Mouse (Mus musculus) CH12.LX (cell line): Measurements from ENCODE around the gene Nfia. TPM values are rescaled to one million over a fixed set of nuclear protein-coding genes. Genes with fewer than 3 reads are reported as not detected.

Experiments used
- DNase-seq: peaks from one replicate; pipeline ENCODE4 v3.0.0-alpha.2; 2013; ENCODE audit errors: extremely low read depth
- H3K27ac ChIP-seq: 2 replicates; pipeline ENCODE4 v1.5.1; 2012; ENCODE audit warnings: low read depth, mild to moderate bottlenecking, control low read depth, moderate library complexity; ENCODE audit not compliant: insufficient read depth
- H3K27me3 ChIP-seq: replicated peaks from 2 replicates; pipeline ENCODE3; 2012; ENCODE audit warnings: inconsistent platforms
- H3K36me3 ChIP-seq, 2 experiments: replicated peaks in 1 of 2; 2 replicates each; pipeline versions ENCODE3 to v1.6.1; 2012; ENCODE audit warnings: inconsistent platforms in 1 of 2, low read length in 1 of 2, mild to moderate bottlenecking in 1 of 2, mixed read lengths in 1 of 2, moderate library complexity in 1 of 2; ENCODE audit not compliant: control insufficient read depth in 1 of 2, insufficient read depth in 1 of 2
- H3K4me1 ChIP-seq, 2 experiments: 2 replicates each; pipeline ENCODE4 v1.6.1; 2012; ENCODE audit warnings: inconsistent platforms in 1 of 2, moderate library complexity in 1 of 2; ENCODE audit not compliant: insufficient read depth in 2 of 2, control insufficient read depth in 1 of 2
- H3K4me2 ChIP-seq: 2 replicates; pipeline ENCODE4 v1.6.1; 2012; ENCODE audit warnings: low read depth, mild to moderate bottlenecking, control low read depth; ENCODE audit not compliant: poor library complexity, insufficient read depth, severe bottlenecking
- H3K4me3 ChIP-seq, 3 experiments: fragments of 150-350 bp in 1 of 3; sonication (generic) in 1 of 3; replicated peaks in 1 of 3; 2 replicates each; pipeline versions ENCODE3 to v1.5.1; 2011 to 2012; ENCODE audit warnings: low read depth in 2 of 3, low read length in 2 of 3, mild to moderate bottlenecking in 2 of 3, moderate library complexity in 2 of 3, control low read depth in 1 of 3, improper control_type of control experiment in 1 of 3, inconsistent platforms in 1 of 3, mixed read lengths in 1 of 3; ENCODE audit not compliant: poor library complexity in 1 of 3
- H3K79me2 ChIP-seq: replicated peaks from 2 replicates; pipeline ENCODE4 v1.6.1; 2012; ENCODE audit warnings: mild to moderate bottlenecking, moderate library complexity; ENCODE audit not compliant: control insufficient read depth, poor library complexity, insufficient read depth, severe bottlenecking; ENCODE audit errors: extremely low read depth
- H3K9ac ChIP-seq: 2 replicates; pipeline ENCODE4 v1.6.1; 2012; ENCODE audit warnings: low read depth, mild to moderate bottlenecking, control low read depth, moderate library complexity; ENCODE audit not compliant: insufficient read depth
- H3K9me3 ChIP-seq: replicated peaks from 2 replicates; pipeline ENCODE3; 2012; ENCODE audit warnings: low read length, inconsistent platforms, mixed read lengths
- CHD1 ChIP-seq: IDR thresholded peaks from 2 replicates; pipeline ENCODE4 v1.6.1; 2012; ENCODE audit warnings: low read depth, low read length, improper control_type of control experiment, inconsistent platforms
- CHD2 ChIP-seq: IDR thresholded peaks from 2 replicates; pipeline ENCODE4 v1.6.1; 2011; ENCODE audit warnings: low read length, improper control_type of control experiment
- E2F4 ChIP-seq: IDR thresholded peaks from 2 replicates; pipeline ENCODE4 v1.6.1; 2011; ENCODE audit warnings: low read depth, low read length, improper control_type of control experiment; ENCODE audit not compliant: insufficient replicate concordance
- ELF1 ChIP-seq: IDR thresholded peaks from 2 replicates; pipeline ENCODE4 v1.6.1; 2014; ENCODE audit warnings: low read depth, mild to moderate bottlenecking, inconsistent platforms, low read length, improper control_type of control experiment
- EP300 ChIP-seq: IDR thresholded peaks from 2 replicates; pipeline ENCODE4 v1.6.1; 2011; ENCODE audit warnings: low read length, improper control_type of control experiment
- ETS1 ChIP-seq: conservative IDR thresholded peaks from 2 replicates; pipeline ENCODE4 v1.6.1; 2012; ENCODE audit warnings: low read depth, mild to moderate bottlenecking, inconsistent platforms, low read length, improper control_type of control experiment, moderate library complexity
- GABPA ChIP-seq: IDR thresholded peaks from 2 replicates; pipeline ENCODE4 v1.6.1; 2012; ENCODE audit warnings: low read depth, low read length, improper control_type of control experiment, inconsistent platforms; ENCODE audit not compliant: insufficient replicate concordance
- HCFC1 ChIP-seq: IDR thresholded peaks from 2 replicates; pipeline ENCODE4 v1.6.1; 2012; ENCODE audit warnings: low read depth, mild to moderate bottlenecking, inconsistent platforms, low read length, improper control_type of control experiment
- JUND ChIP-seq: conservative IDR thresholded peaks from 2 replicates; pipeline ENCODE4 v1.6.1; 2011; ENCODE audit warnings: low read depth, low read length, improper control_type of control experiment
- KAT2A ChIP-seq: IDR thresholded peaks from 2 replicates; pipeline ENCODE4 v1.6.1; 2012; ENCODE audit warnings: low read length, improper control_type of control experiment, inconsistent platforms; ENCODE audit not compliant: insufficient replicate concordance
- MAFK ChIP-seq: IDR thresholded peaks from 2 replicates; pipeline ENCODE4 v1.6.1; 2011; ENCODE audit warnings: low read length, improper control_type of control experiment; ENCODE audit not compliant: insufficient replicate concordance
- MAX ChIP-seq: IDR thresholded peaks from 2 replicates; pipeline ENCODE4 v1.6.1; 2011; ENCODE audit warnings: low read length, improper control_type of control experiment
- MYC ChIP-seq: IDR thresholded peaks from 2 replicates; pipeline ENCODE4 v1.6.1; 2011; ENCODE audit warnings: low read depth, mild to moderate bottlenecking, improper control_type of control experiment, low read length
- PAX5 ChIP-seq: IDR thresholded peaks from 2 replicates; pipeline ENCODE4 v1.6.1; 2012; ENCODE audit warnings: low read length, inconsistent platforms, mixed read lengths
- POLR2AphosphoS2 ChIP-seq: IDR thresholded peaks from 2 replicates; pipeline ENCODE4 v1.6.1; 2011; ENCODE audit warnings: low read depth, low read length, improper control_type of control experiment
- RAD21 ChIP-seq: IDR thresholded peaks from 2 replicates; pipeline ENCODE4 v1.6.1; 2011; ENCODE audit warnings: low read depth, mild to moderate bottlenecking, low read length, improper control_type of control experiment, moderate library complexity
- SIN3A ChIP-seq: IDR thresholded peaks from 2 replicates; pipeline ENCODE4 v1.6.1; 2012; ENCODE audit warnings: low read length, improper control_type of control experiment, inconsistent platforms
- TBP ChIP-seq: conservative IDR thresholded peaks from 2 replicates; pipeline ENCODE4 v1.6.1; 2011; ENCODE audit warnings: low read depth, low read length, improper control_type of control experiment
- TCF12 ChIP-seq: IDR thresholded peaks from 2 replicates; pipeline ENCODE4 v1.6.1; 2014; ENCODE audit warnings: low read depth, mild to moderate bottlenecking, inconsistent platforms, low read length, improper control_type of control experiment
- UBTF ChIP-seq: IDR thresholded peaks from 2 replicates; pipeline ENCODE4 v1.6.1; 2012; ENCODE audit warnings: low read depth, mild to moderate bottlenecking, inconsistent platforms, low read length, improper control_type of control experiment, moderate library complexity
- USF1 ChIP-seq: IDR thresholded peaks from 2 replicates; pipeline ENCODE4 v1.6.1; 2014; ENCODE audit warnings: low read depth, mild to moderate bottlenecking, inconsistent platforms, low read length, improper control_type of control experiment
- ZC3H11A ChIP-seq: IDR thresholded peaks from 2 replicates; pipeline ENCODE4 v1.6.1; 2012; ENCODE audit warnings: low read depth, mild to moderate bottlenecking, inconsistent platforms, low read length, improper control_type of control experiment
- ZMIZ1 ChIP-seq: IDR thresholded peaks from 2 replicates; pipeline ENCODE4 v1.6.1; 2012; ENCODE audit warnings: low read depth, mild to moderate bottlenecking, inconsistent platforms, low read length, improper control_type of control experiment
- ZNF384 ChIP-seq: IDR thresholded peaks from 2 replicates; pipeline ENCODE4 v1.6.1; 2012; ENCODE audit warnings: low read depth, low read length, improper control_type of control experiment, inconsistent platforms
- dilution Hi-C: fragments of 300-500 bp; cut with MboI; formaldehyde crosslinking; loops from 2 replicates; pipeline ENCODE4 v1.14.3; 2020; ENCODE audit warnings: low sequenced_read_pairs; ENCODE audit not compliant: extremely low pct_unique_long_range_greater_than_20kb, extremely low pct_ligation_motif_present
- in situ Hi-C: fragments of 300-500 bp; cut with MboI; formaldehyde crosslinking; loops from 3 replicates; pipeline ENCODE4 v1.14.3; 2019; ENCODE audit warnings: low sequenced_read_pairs, low pct_ligation_motif_present, low pct_unique_long_range_greater_than_20kb, mixed read lengths
- polyA plus RNA-seq: library from polyadenylated mRNA; unstranded; fragments of >175 nt; gene quantifications from 2 replicates; pipeline ENCODE4 v1.2.1, GENCODE M21; 2012; ENCODE audit warnings: low read depth; ENCODE audit not compliant: insufficient read length
- total RNA-seq, 2 experiments: library from RNA; depleted of rRNA; stranded (reverse); fragments of 300-350 nt in 1 of 2; fragments of >200 nt in 1 of 2; gene quantifications; 2 replicates each; pipeline ENCODE4 v1.2.3; 2012 to 2014

Gene Nfia
- total and polyA plus RNA-seq, 3 experiments: not detected

DNA sequence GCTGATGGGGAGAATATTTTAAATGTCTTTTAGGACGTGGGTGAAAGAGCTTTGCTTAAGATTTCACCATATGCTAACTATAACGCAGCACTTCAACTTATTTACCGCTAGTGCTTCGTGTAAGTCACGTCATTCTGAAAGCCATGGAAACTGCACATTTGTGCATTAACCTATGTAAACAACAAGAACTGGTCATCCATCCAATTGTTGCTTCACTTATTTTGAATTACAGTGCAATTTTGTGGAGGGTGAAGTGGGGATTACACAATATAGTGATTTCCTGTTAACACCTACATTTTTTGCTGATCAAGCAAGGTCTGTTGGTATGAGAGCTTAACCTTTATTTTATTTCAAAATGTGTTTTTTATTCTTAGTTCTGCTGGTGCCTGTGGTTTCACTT is 113.0 kb downstream of the Nfia start:
- dilution Hi-C loops (no loop called here), in situ Hi-C loops (no loop called here)
- no peak for DNase-seq
- Histone ChIP-seq H3K79me2 (no peaks in the 10 kb centered on the region), H3K27me3 (no peaks in the 10 kb centered on the region), H3K4me1 (no peaks in the 10 kb centered on the region), H3K36me3 (no peaks in the 10 kb centered on the region), H3K9me3 (peaks cover 45% of the 10 kb centered on the region), H3K9ac (no peak overlapping the region), H3K4me3 (no peak overlapping the region), H3K27ac (no peak overlapping the region), H3K4me2 (no peak overlapping the region)
- TF ChIP-seq ETS1: no peak
- no peak for TF ChIP-seq JUND
- no peak for TF ChIP-seq USF1
- no peak for TF ChIP-seq E2F4
- TF ChIP-seq POLR2AphosphoS2: no peak
- TF ChIP-seq KAT2A: no peak
- TF ChIP-seq GABPA: no peak
- TF ChIP-seq PAX5: no peak
- TF ChIP-seq TBP: no peak
- no peak for TF ChIP-seq MYC
- no peak for TF ChIP-seq CHD1

DNA sequence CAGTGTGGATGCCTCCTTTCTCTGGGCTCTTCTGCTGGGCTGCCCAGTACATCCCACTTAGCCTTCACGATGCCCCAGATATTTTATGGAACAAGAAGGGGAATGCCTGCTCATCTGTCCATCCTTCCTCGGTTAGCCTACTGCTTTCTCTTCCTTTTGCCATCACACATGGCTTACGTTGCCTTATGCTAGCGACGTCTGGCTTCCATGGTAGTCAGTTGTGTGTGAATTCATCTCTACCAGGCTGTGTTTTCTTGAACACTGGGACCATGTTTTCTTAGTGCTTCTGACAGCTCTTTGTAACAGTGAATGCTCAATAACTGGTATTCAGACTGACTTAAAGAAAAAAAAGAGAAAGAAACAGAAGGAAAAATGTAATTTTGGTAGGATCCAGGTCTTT is 113.7 kb downstream of the Nfia start:
- no peak for DNase-seq
- Histone ChIP-seq H3K36me3 (no peaks in the 10 kb centered on the region), H3K4me2 (no peak overlapping the region), H3K9me3 (peaks cover 42% of the 10 kb centered on the region), H3K4me1 (no peaks in the 10 kb centered on the region), H3K79me2 (no peaks in the 10 kb centered on the region), H3K27me3 (no peaks in the 10 kb centered on the region), H3K27ac (no peak overlapping the region), H3K4me3 (no peak overlapping the region), H3K9ac (no peak overlapping the region)
- in situ Hi-C loops: no loop called here
- dilution Hi-C loops: no loop called here
- no peak for TF ChIP-seq E2F4
- no peak for TF ChIP-seq CHD1
- TF ChIP-seq UBTF: no peak
- TF ChIP-seq ELF1: no peak
- no peak for TF ChIP-seq MAX
- no peak for TF ChIP-seq GABPA
- TF ChIP-seq TBP: no peak
- no peak for TF ChIP-seq ZNF384
- TF ChIP-seq EP300: no peak
- TF ChIP-seq CHD2: no peak
- no peak for TF ChIP-seq KAT2A
- no peak for TF ChIP-seq PAX5
- TF ChIP-seq ZC3H11A: no peak
- TF ChIP-seq MAFK: no peak
- no peak for TF ChIP-seq RAD21
- no peak for TF ChIP-seq ZMIZ1
- TF ChIP-seq SIN3A: no peak
- TF ChIP-seq HCFC1: no peak
- TF ChIP-seq TCF12: no peak
